Mouse (Mus musculus) lung, postnatal 0 days (tissue): ENCODE measurements at regions not wholly inside any gene's neighbourhood (a gene's known extent, or its start where the extent isn't known, plus 50 kb on each side); places are given as distances from the start of the nearest gene placed in this dataset.

Source experiments
- CTCF ChIP-seq: IDR thresholded peaks from 2 replicates; pipeline ENCODE4 v1.5.1; 2016; ENCODE audit warnings: antibody characterized with exemption, mild to moderate bottlenecking
- EP300 ChIP-seq: IDR thresholded peaks from 2 replicates; pipeline ENCODE4 v1.6.1; 2016; ENCODE audit warnings: antibody characterized with exemption, mild to moderate bottlenecking, control low read depth

GRCm38 (mm10) chr13:85882817-85883216 is 163.9 kb downstream of the Cox7c start:
- TF ChIP-seq EP300 (no peak), CTCF (no peak)
